Mouse (Mus musculus): Measurements from ENCODE around the gene Brd7. TPM values are rescaled to one million over a fixed set of nuclear protein-coding genes. Genes with fewer than 3 reads are reported as not detected.

Gene Brd7
- polyA plus RNA-seq, 1 experiment, result 69.8 TPM

DNA sequence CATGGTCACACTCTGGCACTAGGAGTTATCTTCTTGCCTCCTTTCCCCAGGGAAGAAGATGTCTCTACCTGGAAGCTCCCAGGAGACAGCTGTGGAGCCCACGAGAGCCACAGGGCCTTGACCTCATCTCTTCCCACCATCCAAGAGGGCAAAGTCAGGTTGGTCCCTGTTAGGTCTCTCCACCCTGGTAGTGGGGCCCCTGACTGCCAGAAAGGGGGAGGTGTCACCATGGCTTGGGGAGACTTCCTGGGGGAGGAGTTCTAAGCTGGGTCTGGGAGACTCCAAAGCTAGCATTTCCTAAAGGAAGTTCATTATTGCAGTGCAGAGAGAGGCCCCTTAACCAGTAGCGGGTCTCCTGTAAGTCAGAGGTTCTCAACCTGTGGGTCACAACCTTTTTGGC lies 67.0 kb downstream of the Brd7 start:
- WGBS, result 89% methylated on average over 2 of the region's 2 CpGs
- DNase-seq, result no peak
- Histone ChIP-seq H3K4me1 (ENCODE audit: control insufficient read depth, insufficient read depth, low read length) (peaks cover 12% of the 10 kb centered on the region), H3K4me3 (replicated peaks; ENCODE audit: insufficient read depth, low read depth, low read length) (no peak overlapping the region), H3K27me3 (ENCODE audit: control insufficient read depth, insufficient read depth, low read length) (no peaks in the 10 kb centered on the region), H3K27ac (ENCODE audit: insufficient read depth, low read length) (no peak overlapping the region)
- TF ChIP-seq POLR2A (IDR thresholded peaks at IDR 0.05; ENCODE audit: borderline replicate concordance, insufficient read depth, low read length) (no peak), CTCF (IDR thresholded peaks at IDR 0.05; ENCODE audit: borderline replicate concordance, insufficient read depth, low read depth, low read length) (no peak)

DNA sequence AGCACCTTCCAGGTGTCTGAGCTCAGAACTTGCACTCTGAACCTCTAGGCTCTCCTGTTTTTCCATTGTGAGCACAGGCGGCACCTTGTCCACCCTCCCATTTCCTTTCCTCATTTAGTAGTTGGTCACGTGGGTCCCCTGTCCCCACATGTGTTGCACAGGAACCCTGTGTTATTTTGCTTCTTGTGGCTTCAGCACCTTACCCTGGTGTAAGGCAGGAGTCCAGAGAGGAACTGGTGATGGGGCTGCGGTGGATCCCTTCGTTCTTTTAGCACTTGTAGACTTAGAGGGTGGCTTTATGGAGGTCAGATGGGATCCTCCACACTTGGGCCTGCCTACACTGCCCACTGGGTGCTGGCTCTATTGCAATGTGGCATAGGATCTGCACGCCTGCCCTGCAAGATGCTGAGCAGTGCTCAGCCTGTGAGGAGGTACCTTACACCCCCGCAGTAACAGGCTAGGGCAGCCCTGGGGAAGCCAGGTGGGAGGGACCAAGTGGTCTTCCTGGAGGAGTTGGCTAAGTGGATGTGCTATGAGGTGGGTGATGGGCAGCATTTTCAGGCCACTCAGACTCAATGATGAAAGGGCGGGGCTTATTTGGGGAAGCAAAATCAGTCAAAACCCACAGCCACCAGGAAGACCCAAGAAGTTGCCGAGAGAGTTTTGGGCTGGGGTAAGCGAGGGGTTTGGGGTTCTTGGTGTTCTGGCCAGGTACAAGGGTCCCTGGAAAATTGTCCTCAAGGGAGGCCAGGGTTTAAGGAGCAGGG lies 68.2 kb downstream of the Brd7 start:
- H3K4me1 ChIP-seq (ENCODE audit: control insufficient read depth, insufficient read depth, low read length), result peaks cover 10% of the 10 kb centered on the region
- H3K27ac ChIP-seq (ENCODE audit: insufficient read depth, low read length), result no peak overlapping the region
- TF ChIP-seq POLR2A (IDR thresholded peaks at IDR 0.05; ENCODE audit: borderline replicate concordance, insufficient read depth, low read length), result no peak
- no peak for TF ChIP-seq CTCF (IDR thresholded peaks at IDR 0.05; ENCODE audit: borderline replicate concordance, insufficient read depth, low read depth, low read length)
- 94% methylated on average over 9 of the region's 9 CpGs for WGBS
- no peak overlapping the region for H3K4me3 ChIP-seq (replicated peaks; ENCODE audit: insufficient read depth, low read depth, low read length)
- H3K27me3 ChIP-seq (ENCODE audit: control insufficient read depth, insufficient read depth, low read length), result no peaks in the 10 kb centered on the region
- no peak for DNase-seq

DNA sequence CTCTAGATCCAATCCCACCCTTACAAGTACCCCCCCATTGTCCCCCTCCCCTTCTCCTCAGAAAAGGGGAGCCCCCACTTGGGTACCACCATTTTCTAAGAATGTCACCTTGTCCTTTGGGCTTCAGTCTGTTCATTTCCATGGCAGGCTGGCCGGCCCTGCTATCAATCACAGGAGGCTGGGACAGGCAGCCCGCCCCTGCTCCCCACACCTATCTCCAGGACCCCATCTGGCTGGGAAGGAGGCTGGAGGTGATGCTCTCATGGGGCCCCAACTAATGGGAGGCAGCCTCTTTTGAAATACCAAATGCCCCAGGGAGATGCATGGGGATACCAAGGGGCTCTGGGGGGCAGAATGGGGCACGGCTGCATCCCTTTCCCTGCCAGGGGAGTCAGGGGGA lies 69.1 kb downstream of the Brd7 start:
- 94% methylated on average over 3 of the region's 3 CpGs for WGBS
- TF ChIP-seq CTCF (IDR thresholded peaks at IDR 0.05; ENCODE audit: borderline replicate concordance, insufficient read depth, low read depth, low read length) (no peak), POLR2A (IDR thresholded peaks at IDR 0.05; ENCODE audit: borderline replicate concordance, insufficient read depth, low read length) (no peak)

DNA sequence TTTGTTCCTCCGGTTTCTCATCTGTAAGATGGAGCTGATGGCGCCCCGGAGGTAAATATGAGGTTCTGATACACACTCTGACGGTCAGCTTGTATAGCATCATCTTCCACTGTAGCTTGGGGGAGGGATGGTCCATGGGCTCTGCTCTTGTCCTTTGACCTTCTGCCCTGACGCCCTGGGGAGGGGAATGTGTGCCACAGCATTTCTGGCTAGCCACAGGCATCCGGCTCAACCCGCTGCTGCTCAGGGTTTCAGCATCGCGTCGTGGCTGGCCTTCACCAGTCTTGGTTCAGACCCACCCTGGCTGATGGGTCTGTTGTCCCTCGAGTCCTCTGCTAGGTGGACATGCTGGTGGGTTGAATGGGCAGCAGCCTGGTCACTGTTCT lies 70.7 kb downstream of the Brd7 start:
- Histone ChIP-seq H3K4me1 (ENCODE audit: control insufficient read depth, insufficient read depth, low read length) (no peaks in the 10 kb centered on the region), H3K27ac (ENCODE audit: insufficient read depth, low read length) (no peak overlapping the region), H3K27me3 (ENCODE audit: control insufficient read depth, insufficient read depth, low read length) (no peaks in the 10 kb centered on the region), H3K4me3 (replicated peaks; ENCODE audit: insufficient read depth, low read depth, low read length) (no peak overlapping the region)
- no peak for DNase-seq
- no peak for TF ChIP-seq POLR2A (IDR thresholded peaks at IDR 0.05; ENCODE audit: borderline replicate concordance, insufficient read depth, low read length)
- no peak for TF ChIP-seq CTCF (IDR thresholded peaks at IDR 0.05; ENCODE audit: borderline replicate concordance, insufficient read depth, low read depth, low read length)
- WGBS, result 95% methylated on average over 11 of the region's 11 CpGs

More for the DNA sequence above, 69.1 kb downstream of the Brd7 start:
- Histone ChIP-seq H3K27ac (ENCODE audit: insufficient read depth, low read length) (no peak overlapping the region), H3K4me1 (ENCODE audit: control insufficient read depth, insufficient read depth, low read length) (peaks cover 2% of the 10 kb centered on the region; the same call in 1 of the 2 replicates), H3K27me3 (ENCODE audit: control insufficient read depth, insufficient read depth, low read length) (no peaks in the 10 kb centered on the region), H3K4me3 (replicated peaks; ENCODE audit: insufficient read depth, low read depth, low read length) (no peak overlapping the region)
- DNase-seq, result no peak

- no peaks in the 10 kb centered on the region for H3K4me1 ChIP-seq (ENCODE audit: control insufficient read depth, insufficient read depth, low read length)
- WGBS, result 91% methylated on average over 13 of the region's 13 CpGs
- no peak overlapping the region for H3K4me3 ChIP-seq (replicated peaks; ENCODE audit: insufficient read depth, low read depth, low read length)
- no peak overlapping the region for H3K27ac ChIP-seq (ENCODE audit: insufficient read depth, low read length)
- no peak for DNase-seq
- no peak for TF ChIP-seq CTCF (IDR thresholded peaks at IDR 0.05; ENCODE audit: borderline replicate concordance, insufficient read depth, low read depth, low read length)
- TF ChIP-seq POLR2A (IDR thresholded peaks at IDR 0.05; ENCODE audit: borderline replicate concordance, insufficient read depth, low read length), result no peak
- no peaks in the 10 kb centered on the region for H3K27me3 ChIP-seq (ENCODE audit: control insufficient read depth, insufficient read depth, low read length)
These were observed 71.4 kb downstream of the Brd7 start for GRCm38 (mm10) chr8:88290326-88291304.

DNA sequence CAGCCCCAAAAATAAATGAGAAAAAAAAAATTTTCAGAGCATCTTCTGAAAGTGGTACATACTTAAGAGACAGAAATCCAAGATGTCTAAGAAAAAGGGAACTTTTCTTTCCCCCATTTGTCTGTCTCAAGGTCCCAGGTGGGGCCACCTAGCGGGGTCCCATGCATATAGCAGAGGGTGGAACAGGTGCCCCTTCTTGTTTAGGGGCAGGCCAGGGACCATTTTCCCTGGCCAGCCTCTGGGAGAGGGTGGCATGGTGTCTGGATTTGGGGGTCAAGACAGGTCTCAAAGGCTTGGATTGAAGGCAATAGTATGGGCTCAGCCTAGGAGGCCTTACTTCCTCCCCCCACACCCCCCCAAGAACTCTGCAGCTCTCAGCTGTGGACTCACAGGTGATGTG lies 72.1 kb downstream of the Brd7 start:
- Histone ChIP-seq H3K4me1 (ENCODE audit: control insufficient read depth, insufficient read depth, low read length) (no peaks in the 10 kb centered on the region), H3K4me3 (replicated peaks; ENCODE audit: insufficient read depth, low read depth, low read length) (no peak overlapping the region), H3K27me3 (ENCODE audit: control insufficient read depth, insufficient read depth, low read length) (no peaks in the 10 kb centered on the region), H3K27ac (ENCODE audit: insufficient read depth, low read length) (no peak overlapping the region)
- TF ChIP-seq CTCF (IDR thresholded peaks at IDR 0.05; ENCODE audit: borderline replicate concordance, insufficient read depth, low read depth, low read length) (no peak), POLR2A (IDR thresholded peaks at IDR 0.05; ENCODE audit: borderline replicate concordance, insufficient read depth, low read length) (no peak)
- 94% methylated on average over 1 of the region's 1 CpGs for WGBS
- DNase-seq, result no peak

- no peak for DNase-seq
- Histone ChIP-seq H3K27ac (ENCODE audit: insufficient read depth, low read length) (no peak overlapping the region), H3K27me3 (ENCODE audit: control insufficient read depth, insufficient read depth, low read length) (no peaks in the 10 kb centered on the region), H3K4me1 (ENCODE audit: control insufficient read depth, insufficient read depth, low read length) (no peaks in the 10 kb centered on the region), H3K4me3 (replicated peaks; ENCODE audit: insufficient read depth, low read depth, low read length) (no peak overlapping the region)
- TF ChIP-seq POLR2A (IDR thresholded peaks at IDR 0.05; ENCODE audit: borderline replicate concordance, insufficient read depth, low read length) (no peak), CTCF (IDR thresholded peaks at IDR 0.05; ENCODE audit: borderline replicate concordance, insufficient read depth, low read depth, low read length) (no peak)
- WGBS, result 92% methylated on average over 12 of the region's 12 CpGs
These were observed 73.3 kb downstream of the Brd7 start for GRCm38 (mm10) chr8:88288622-88289242.

Data from cerebellum, adult 2 months (tissue).